Mouse (Mus musculus) left cerebral cortex, adult 2 months (tissue): Measurements from ENCODE around the gene Txlna. TPM values are rescaled to one million over a fixed set of nuclear protein-coding genes. Genes with fewer than 3 reads are reported as not detected.

Experiments used
- DNase-seq, 2 experiments: peaks; one replicate each; pipeline ENCODE4 v3.0.0; 2021 to 2022; ENCODE audit warnings: low spot score in 2 of 2, mixed read lengths in 1 of 2; ENCODE audit errors: extremely low spot score in 1 of 2
- H3K27ac ChIP-seq: fragments of 200-600 bp; 2 replicates; pipeline ENCODE4 v1.8.1; 2022
- H3K4me3 ChIP-seq: fragments of 200-600 bp; 2 replicates; pipeline ENCODE4 v1.8.1; 2022
- CTCF ChIP-seq: fragments of 200-600 bp; IDR thresholded peaks from 2 replicates; pipeline ENCODE4 v1.8.1; 2022; ENCODE audit warnings: antibody characterized with exemption, mild to moderate bottlenecking, moderate library complexity
- intact Hi-C: fragments of 180-260 bp; cut with DNase I; formaldehyde crosslinking; loops from one replicate; pipeline ENCODE4 v1.15.1; 2025
- total RNA-seq, 2 experiments: library from RNA; stranded (reverse); gene quantifications; 2 replicates each; pipeline ENCODE4 v1.2.3; 2021

Gene Txlna
- total RNA-seq, 2 experiments from 2014 or later = 42.1 to 52.1 TPM

GRCm38 (mm10) chr4:129616631-129617030 is 24.2 kb downstream of the Txlna start:
- no peak for TF ChIP-seq CTCF
- Histone ChIP-seq H3K4me3 (no peak overlapping the region), H3K27ac (no peak overlapping the region)
- intact Hi-C loops = no loop called here
- no peak for DNase-seq

GRCm38 (mm10) chr4:129615801-129616290 is 25.0 kb downstream of the Txlna start:
- no peak for DNase-seq
- no peak overlapping the region for H3K4me3 ChIP-seq
- intact Hi-C loops = no loop called here
- TF ChIP-seq CTCF = no peak
- H3K27ac ChIP-seq = no peak overlapping the region

GRCm38 (mm10) chr4:129614093-129614492 is 26.8 kb downstream of the Txlna start, which contains the start of gene Dcdc2b:
Gene Dcdc2b, minus strand, starts transcription at chr4:129614257.
- no peak within 1 kb of the TSS for H3K27ac ChIP-seq
- no peak for TF ChIP-seq CTCF
- intact Hi-C loops = no loop called here
- no peak for DNase-seq
- no peak within 1 kb of the TSS for H3K4me3 ChIP-seq

GRCm38 (mm10) chr4:129610472-129610871 is 30.4 kb downstream of the Txlna start:
- Histone ChIP-seq H3K4me3 (no peak overlapping the region), H3K27ac (no peak overlapping the region)
- intact Hi-C loops = no loop called here
- no peak for TF ChIP-seq CTCF
- DNase-seq = no peak

GRCm38 (mm10) chr4:129610026-129610425 is 30.8 kb downstream of the Txlna start:
- TF ChIP-seq CTCF = no peak

GRCm38 (mm10) chr4:129609139-129609631 is 31.7 kb downstream of the Txlna start:
- intact Hi-C loops = loop anchor here (5.0 kb wide), 1 partner anchor 117 kb away; the partner anchor contains the start of genes Fam229a and Tssk3
- no peak overlapping the region; the same call in 1 of the 2 replicates for H3K27ac ChIP-seq
- DNase-seq = no peak
- TF ChIP-seq CTCF = no peak
- no peak overlapping the region for H3K4me3 ChIP-seq

More at GRCm38 (mm10) chr4:129610026-129610425, 30.8 kb downstream of the Txlna start:
- intact Hi-C loops = no loop called here
- DNase-seq = no peak
- Histone ChIP-seq H3K4me3 (no peak overlapping the region), H3K27ac (no peak overlapping the region)

- DNase-seq = peak; percentile 72 to 79
- peak overlapping the region; percentile 79 for H3K27ac ChIP-seq
- no peak overlapping the region for H3K4me3 ChIP-seq
- peak; percentile 88 for TF ChIP-seq CTCF
- intact Hi-C loops = loop anchor here (5.0 kb wide), 1 partner anchor 116 kb away; the partner anchor contains the start of genes Fam229a and Tssk3
These were observed 32.3 kb downstream of the Txlna start for GRCm38 (mm10) chr4:129608426-129609025.

- no peak; the same call in 1 of the 2 replicates for TF ChIP-seq CTCF
- Histone ChIP-seq H3K27ac (peak within 1 kb of the TSS; percentile 76), H3K4me3 (peak within 1 kb of the TSS; percentile 87)
- peak; percentile 81 to 84 for DNase-seq
- intact Hi-C loops = no loop called here
These were observed 40.4 kb downstream of the Txlna start, which contains the start of the genes Eif3i and Tmem234 for GRCm38 (mm10) chr4:129600233-129601158. Gene Eif3i, minus strand, starts transcription at chr4:129600648. Gene Tmem234, plus strand, starts transcription at chr4:129600668.

GRCm38 (mm10) chr4:129588865-129589264 is 52.0 kb downstream of the Txlna start:
- Histone ChIP-seq H3K27ac (no peak overlapping the region), H3K4me3 (no peak overlapping the region)
- intact Hi-C loops = no loop called here
- DNase-seq = no peak
- no peak for TF ChIP-seq CTCF

- intact Hi-C loops = no loop called here
- no peak for DNase-seq
- no peak for TF ChIP-seq CTCF
- Histone ChIP-seq H3K4me3 (no peak overlapping the region), H3K27ac (no peak overlapping the region)
These were observed 53.9 kb downstream of the Txlna start for GRCm38 (mm10) chr4:129586943-129587342.

GRCm38 (mm10) chr4:129585773-129586172 is 55.1 kb downstream of the Txlna start:
- intact Hi-C loops = no loop called here
- no peak for TF ChIP-seq CTCF
- H3K27ac ChIP-seq = no peak overlapping the region
- no peak overlapping the region for H3K4me3 ChIP-seq
- no peak for DNase-seq
